Mouse (Mus musculus): ENCODE data around the gene Ncbp3. TPM values are rescaled to one million over a fixed set of nuclear protein-coding genes. Genes with fewer than 3 reads are reported as not detected.
A peak's percentile ranks its signal among the peaks of the same experiment; 100 is the strongest.

Gene Ncbp3
- polyA plus RNA-seq, 1 experiment from 2014 or later: 13.8 TPM

DNA sequence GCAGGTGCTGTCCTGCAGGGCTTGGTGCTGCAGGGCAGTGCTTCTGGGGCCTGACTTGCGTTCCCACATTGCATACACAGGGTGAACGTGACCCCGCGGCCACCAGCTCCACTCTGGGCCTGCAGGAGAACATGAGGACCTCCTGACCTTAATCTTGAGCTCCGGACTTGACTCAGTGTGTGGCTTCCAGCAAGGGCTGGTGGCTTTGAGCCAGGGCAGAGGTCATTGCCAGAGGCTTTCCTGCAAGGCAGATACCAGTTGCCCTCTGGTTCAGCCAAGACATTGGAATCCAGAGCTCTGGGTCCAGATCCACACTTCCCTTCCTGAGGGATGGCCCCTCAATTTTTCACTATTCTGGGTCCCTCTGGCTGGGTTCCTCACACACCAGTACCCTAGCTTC, 33.6 kb upstream of the Ncbp3 start:
- H3K9me3 ChIP-seq (ENCODE audit: control insufficient read depth, low read length): no peaks in the 10 kb centered on the region
- DNase-seq (ENCODE audit: low spot score) (no peak), ATAC-seq (ENCODE audit: insufficient number of reproducible peaks, low FRiP score, low TSS enrichment, low read depth) (no peak)
- 68% methylated on average over 5 of the region's 5 CpGs for WGBS
- no peak overlapping the region for H3K4me3 ChIP-seq (ENCODE audit: low read depth, low read length)
- H3K27me3 ChIP-seq (ENCODE audit: control insufficient read depth, insufficient read depth, low read length): 0 out of 2 replicates have a peak, but pooled peaks cover 4% of the 10 kb centered on the region
- H3K4me2 ChIP-seq (ENCODE audit: low read depth, severe bottlenecking): no peak overlapping the region
- H3K4me1 ChIP-seq (ENCODE audit: control insufficient read depth, insufficient read depth, low read length): no peaks in the 10 kb centered on the region
- H3K36me3 ChIP-seq (ENCODE audit: control insufficient read depth, insufficient read depth, low read length): no peaks in the 10 kb centered on the region
- no peak overlapping the region for H3K27ac ChIP-seq (replicated peaks; ENCODE audit: low read depth, low read length)
- H3K9ac ChIP-seq (ENCODE audit: low read length): no peak overlapping the region

GRCm38 (mm10) chr11:73014831-73015344, 32.7 kb upstream of the Ncbp3 start:
- 84% methylated on average over 4 of the region's 4 CpGs for WGBS
- Histone ChIP-seq H3K27me3 (ENCODE audit: control insufficient read depth, insufficient read depth, low read length) (peaks cover 12% of the 10 kb centered on the region), H3K4me1 (ENCODE audit: control insufficient read depth, insufficient read depth, low read length) (0 out of 2 replicates have a peak, but pooled peaks cover 2% of the 10 kb centered on the region), H3K9ac (ENCODE audit: low read length) (no peak overlapping the region), H3K4me2 (ENCODE audit: low read depth, severe bottlenecking) (no peak overlapping the region), H3K27ac (replicated peaks; ENCODE audit: low read depth, low read length) (no peak overlapping the region), H3K36me3 (ENCODE audit: control insufficient read depth, insufficient read depth, low read length) (no peaks in the 10 kb centered on the region), H3K9me3 (ENCODE audit: control insufficient read depth, low read length) (no peaks in the 10 kb centered on the region), H3K4me3 (ENCODE audit: low read depth, low read length) (no peak overlapping the region)
- ATAC-seq (ENCODE audit: insufficient number of reproducible peaks, low FRiP score, low TSS enrichment, low read depth) (no peak), DNase-seq (ENCODE audit: low spot score) (no peak)

- Histone ChIP-seq H3K36me3 (ENCODE audit: control insufficient read depth, insufficient read depth, low read length) (no peaks in the 10 kb centered on the region), H3K9ac (ENCODE audit: low read length) (no peak overlapping the region), H3K4me3 (ENCODE audit: low read depth, low read length) (no peak overlapping the region), H3K4me1 (ENCODE audit: control insufficient read depth, insufficient read depth, low read length) (0 out of 2 replicates have a peak, but pooled peaks cover 2% of the 10 kb centered on the region), H3K27ac (replicated peaks; ENCODE audit: low read depth, low read length) (no peak overlapping the region), H3K9me3 (ENCODE audit: control insufficient read depth, low read length) (no peaks in the 10 kb centered on the region), H3K27me3 (ENCODE audit: control insufficient read depth, insufficient read depth, low read length) (peaks cover 17% of the 10 kb centered on the region), H3K4me2 (ENCODE audit: low read depth, severe bottlenecking) (no peak overlapping the region)
- 76% methylated on average over 5 of the region's 5 CpGs for WGBS
- DNase-seq (ENCODE audit: low spot score) (no peak), ATAC-seq (ENCODE audit: insufficient number of reproducible peaks, low FRiP score, low TSS enrichment, low read depth) (no peak)
Observed at GRCm38 (mm10) chr11:73015391-73016102, 32.0 kb upstream of the Ncbp3 start.

- Histone ChIP-seq H3K9me3 (ENCODE audit: control insufficient read depth, low read length) (no peaks in the 10 kb centered on the region), H3K27me3 (ENCODE audit: control insufficient read depth, insufficient read depth, low read length) (peaks cover 22% of the 10 kb centered on the region), H3K27ac (replicated peaks; ENCODE audit: low read depth, low read length) (no peak overlapping the region), H3K4me1 (ENCODE audit: control insufficient read depth, insufficient read depth, low read length) (0 out of 2 replicates have a peak, but pooled peaks cover 2% of the 10 kb centered on the region), H3K9ac (ENCODE audit: low read length) (no peak overlapping the region), H3K4me2 (ENCODE audit: low read depth, severe bottlenecking) (no peak overlapping the region), H3K36me3 (ENCODE audit: control insufficient read depth, insufficient read depth, low read length) (no peaks in the 10 kb centered on the region), H3K4me3 (ENCODE audit: low read depth, low read length) (no peak overlapping the region)
- ATAC-seq (ENCODE audit: insufficient number of reproducible peaks, low FRiP score, low TSS enrichment, low read depth) (no peak), DNase-seq (ENCODE audit: low spot score) (no peak)
- WGBS: 70% methylated on average over 6 of the region's 6 CpGs
Observed at GRCm38 (mm10) chr11:73016103-73016420, 31.5 kb upstream of the Ncbp3 start.

DNA sequence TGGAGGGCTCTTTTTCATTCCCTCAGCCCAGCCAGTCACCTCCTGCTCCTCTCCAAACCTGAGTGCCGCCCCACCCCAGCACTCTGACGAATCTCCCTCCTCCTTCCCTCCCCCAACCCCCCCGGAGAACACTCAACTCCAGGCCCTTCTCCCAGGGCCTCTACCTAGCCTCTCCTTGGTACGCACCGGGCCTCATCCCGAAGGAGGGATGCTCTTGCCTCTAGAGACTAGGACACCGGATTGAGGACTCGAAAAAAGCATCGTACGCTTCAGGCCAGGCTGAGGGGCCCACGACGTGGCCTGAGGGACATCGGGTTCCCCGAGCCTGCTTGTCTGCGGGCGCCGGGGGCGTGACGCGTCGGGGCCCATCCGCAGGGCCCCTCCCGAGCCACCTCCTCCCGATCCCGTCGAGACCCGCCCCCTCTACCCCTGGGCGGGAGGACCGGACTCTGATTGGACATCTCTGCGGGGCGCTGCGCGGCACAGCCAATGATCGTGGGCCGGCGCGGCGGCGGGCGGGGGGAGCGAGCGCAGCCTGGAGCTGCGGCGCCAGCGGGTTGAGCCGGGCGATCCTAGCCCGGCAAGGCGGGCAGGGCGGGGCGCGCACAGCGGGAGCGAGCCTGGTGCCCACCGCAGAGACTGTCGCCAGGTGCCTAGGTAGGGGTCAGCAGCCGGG, 29.0 kb upstream of the Ncbp3 start, which contains the start of gene Camkk1:
Gene Camkk1 (plus strand): TSS at position 538 of the 676 bp plus-strand sequence.
- Histone ChIP-seq H3K9me3 (ENCODE audit: control insufficient read depth, low read length) (no peaks in the 10 kb centered on the region), H3K9ac (ENCODE audit: low read length) (peak within 1 kb of the TSS; percentile 57), H3K4me2 (ENCODE audit: low read depth, severe bottlenecking) (peak within 1 kb of the TSS; percentile 98), H3K4me1 (ENCODE audit: control insufficient read depth, insufficient read depth, low read length) (0 out of 2 replicates have a peak, but pooled peaks cover 2% of the 10 kb centered on the region), H3K27ac (replicated peaks; ENCODE audit: low read depth, low read length) (no peak within 1 kb of the TSS), H3K4me3 (ENCODE audit: low read depth, low read length) (peak within 1 kb of the TSS; percentile 64), H3K27me3 (ENCODE audit: control insufficient read depth, insufficient read depth, low read length) (peaks cover 26% of the 10 kb centered on the region), H3K36me3 (ENCODE audit: control insufficient read depth, insufficient read depth, low read length) (no peaks in the 10 kb centered on the region)
- DNase-seq (ENCODE audit: low spot score) (peak; percentile 92), ATAC-seq (ENCODE audit: insufficient number of reproducible peaks, low FRiP score, low TSS enrichment, low read depth) (peak; percentile 93)
- WGBS: under 1% methylated on average over 57 of the region's 57 CpGs

DNA sequence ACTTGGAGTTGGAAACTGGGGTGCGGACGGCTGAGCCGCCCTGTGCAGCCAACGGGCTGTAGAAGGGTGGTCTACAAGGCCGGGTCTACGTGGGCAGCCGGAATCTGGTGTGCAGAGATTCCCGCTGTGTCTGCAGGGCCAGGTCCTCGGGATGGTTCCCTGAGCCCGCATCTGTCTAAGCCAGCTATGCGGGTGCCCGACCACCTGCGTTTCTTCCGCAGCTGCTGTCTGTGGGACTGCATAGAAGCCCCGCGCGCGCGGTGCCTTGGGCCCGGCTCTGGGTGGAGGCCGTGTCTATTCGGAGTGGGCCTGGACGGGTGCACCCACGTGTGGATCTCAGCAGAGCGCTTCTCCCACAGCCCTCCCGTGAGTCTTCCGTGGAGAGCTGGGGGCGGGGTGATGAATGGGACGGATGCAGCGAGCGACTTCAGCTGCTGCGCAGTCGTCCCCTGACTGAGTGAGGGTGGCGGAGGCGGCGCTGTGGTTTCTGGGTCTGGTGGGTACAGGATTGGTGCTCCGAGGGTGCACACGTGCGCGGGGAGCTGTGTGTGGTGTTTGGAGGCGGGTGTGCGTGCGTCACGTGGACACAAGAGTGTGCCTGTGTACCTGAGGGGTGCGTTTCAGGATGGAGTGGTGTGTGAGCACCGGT, 28.3 kb upstream of the Ncbp3 start:
- DNase-seq (ENCODE audit: low spot score): peak; percentile 62
- H3K27ac ChIP-seq (replicated peaks; ENCODE audit: low read depth, low read length): no peak overlapping the region

GRCm38 (mm10) chr11:73020953-73021800, 26.4 kb upstream of the Ncbp3 start:
- DNase-seq (ENCODE audit: low spot score) (no peak), ATAC-seq (ENCODE audit: insufficient number of reproducible peaks, low FRiP score, low TSS enrichment, low read depth) (no peak)
- H3K4me2 ChIP-seq (ENCODE audit: low read depth, severe bottlenecking): no peak overlapping the region
- no peaks in the 10 kb centered on the region for H3K9me3 ChIP-seq (ENCODE audit: control insufficient read depth, low read length)
- H3K4me1 ChIP-seq (ENCODE audit: control insufficient read depth, insufficient read depth, low read length): 0 out of 2 replicates have a peak, but pooled peaks cover 2% of the 10 kb centered on the region
- H3K27ac ChIP-seq (replicated peaks; ENCODE audit: low read depth, low read length): no peak overlapping the region
- peaks cover 26% of the 10 kb centered on the region for H3K27me3 ChIP-seq (ENCODE audit: control insufficient read depth, insufficient read depth, low read length)
- no peak overlapping the region for H3K4me3 ChIP-seq (ENCODE audit: low read depth, low read length)
- no peak overlapping the region for H3K9ac ChIP-seq (ENCODE audit: low read length)
- no peaks in the 10 kb centered on the region for H3K36me3 ChIP-seq (ENCODE audit: control insufficient read depth, insufficient read depth, low read length)
- 48% methylated on average over 7 of the region's 7 CpGs for WGBS

More for the DNA sequence above, 28.3 kb upstream of the Ncbp3 start:
- ATAC-seq (ENCODE audit: insufficient number of reproducible peaks, low FRiP score, low TSS enrichment, low read depth): peak; percentile 52
- peak overlapping the region; percentile 57 for H3K9ac ChIP-seq (ENCODE audit: low read length)
- H3K9me3 ChIP-seq (ENCODE audit: control insufficient read depth, low read length): no peaks in the 10 kb centered on the region
- H3K4me2 ChIP-seq (ENCODE audit: low read depth, severe bottlenecking): peak overlapping the region; percentile 98
- peak overlapping the region; percentile 64 for H3K4me3 ChIP-seq (ENCODE audit: low read depth, low read length)
- WGBS: 1% methylated on average over 45 of the region's 46 CpGs
- H3K27me3 ChIP-seq (ENCODE audit: control insufficient read depth, insufficient read depth, low read length): peaks cover 26% of the 10 kb centered on the region
- H3K4me1 ChIP-seq (ENCODE audit: control insufficient read depth, insufficient read depth, low read length): 0 out of 2 replicates have a peak, but pooled peaks cover 2% of the 10 kb centered on the region
- H3K36me3 ChIP-seq (ENCODE audit: control insufficient read depth, insufficient read depth, low read length): no peaks in the 10 kb centered on the region

Data from limb, embryonic 11.5 days (tissue).